Mouse (Mus musculus) c-Kit-positive CD71-positive TER-119-negative erythroid progenitor cells, embryonic 14.5 days (primary cell): ENCODE measurements at regions not wholly inside any gene's neighbourhood (a gene's known extent, or its start where the extent isn't known, plus 50 kb on each side); places are given as distances from the start of the nearest gene placed in this dataset.

Experiments
- DNase-seq: peaks from one replicate; pipeline ENCODE4 v3.0.0-alpha.2; 2013; ENCODE audit warnings: low read depth

DNA sequence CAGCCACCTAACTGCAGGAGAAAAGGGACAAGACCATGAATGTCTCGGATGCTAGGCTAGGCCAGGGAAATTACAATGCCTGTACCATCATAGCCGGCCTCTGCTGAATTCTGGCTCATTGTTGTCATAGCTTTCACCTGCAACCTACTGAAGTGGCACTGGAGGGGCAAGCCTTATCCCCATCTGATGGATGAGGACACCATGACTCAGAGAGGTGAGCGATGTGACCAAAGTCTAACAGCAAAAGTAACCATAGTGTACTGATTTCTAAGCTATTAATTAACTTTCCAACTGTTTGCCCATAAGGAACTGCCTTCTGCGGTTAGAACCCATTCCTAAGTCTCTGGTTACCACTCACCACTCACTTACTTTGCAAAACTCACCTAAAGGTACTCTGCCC, 536.6 kb upstream of the Klf4 start:
- DNase-seq = no peak

DNA sequence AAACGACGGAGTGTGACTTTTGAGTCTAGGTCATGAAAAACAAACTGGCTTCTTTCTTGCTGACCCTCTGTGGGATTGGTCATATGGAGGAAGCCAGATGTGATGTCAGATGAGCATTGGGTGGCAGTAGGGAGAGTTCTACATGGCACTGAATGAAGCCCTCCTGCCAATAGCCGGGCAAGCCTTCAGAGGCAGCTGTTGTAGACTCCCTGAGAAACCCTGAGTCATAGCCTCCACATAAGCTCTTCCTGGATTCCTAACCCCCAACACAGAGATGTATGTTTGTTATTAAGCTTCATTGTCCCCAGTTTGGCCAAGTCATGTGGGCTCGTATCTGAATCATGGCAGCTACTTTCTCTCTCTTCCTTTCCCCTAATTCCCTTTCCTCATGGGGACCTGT, 532.4 kb upstream of the Klf4 start:
- no peak for DNase-seq

DNA sequence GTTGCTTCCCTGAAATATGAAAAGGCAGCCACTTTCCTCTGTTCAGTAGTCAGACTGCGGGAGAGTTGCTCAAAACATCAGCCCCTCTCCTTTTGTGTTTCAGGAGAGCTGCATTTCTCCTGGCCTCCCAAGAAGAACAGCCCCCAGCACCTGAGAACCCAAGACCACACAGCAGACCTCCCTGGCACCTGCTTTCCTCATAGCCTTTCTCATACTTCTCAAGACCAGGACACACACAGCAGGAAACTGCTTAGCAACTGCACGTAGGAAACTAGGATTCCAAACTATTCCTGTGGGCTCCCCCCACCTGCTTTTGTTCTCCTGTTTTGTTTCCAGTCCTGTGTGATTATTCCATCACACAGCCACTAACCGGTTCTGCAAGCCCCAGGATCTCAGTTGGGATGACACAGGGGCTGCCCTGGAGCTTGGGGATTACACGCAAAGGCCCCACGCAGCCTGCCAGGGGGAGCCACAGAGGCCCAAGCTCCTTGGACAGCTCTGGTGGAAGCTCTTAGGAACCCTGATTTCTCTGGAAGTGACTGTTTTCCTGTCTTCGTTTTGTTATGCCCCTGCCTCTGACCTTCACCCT, 519.6 kb upstream of the Klf4 start:
- no peak for DNase-seq

DNA sequence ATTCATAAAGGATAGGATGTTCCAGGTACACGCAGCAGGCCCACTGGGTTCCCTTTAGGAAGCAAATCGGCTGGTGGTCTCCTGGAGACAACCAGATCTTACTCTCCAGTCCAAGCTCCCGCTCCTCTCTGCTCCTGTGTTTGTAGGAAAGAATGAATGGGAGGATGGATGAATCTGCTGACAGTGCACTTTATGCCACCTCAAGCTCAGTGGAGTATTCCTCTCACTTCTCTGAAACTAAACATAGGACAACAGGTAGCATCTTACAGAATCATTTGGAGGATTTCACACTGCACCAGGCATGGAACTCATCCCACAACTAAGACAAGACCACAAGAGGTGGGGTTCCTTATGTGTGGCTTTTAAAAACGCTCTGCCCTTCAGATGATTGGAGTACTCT, 507.1 kb upstream of the Klf4 start:
- DNase-seq = no peak

DNA sequence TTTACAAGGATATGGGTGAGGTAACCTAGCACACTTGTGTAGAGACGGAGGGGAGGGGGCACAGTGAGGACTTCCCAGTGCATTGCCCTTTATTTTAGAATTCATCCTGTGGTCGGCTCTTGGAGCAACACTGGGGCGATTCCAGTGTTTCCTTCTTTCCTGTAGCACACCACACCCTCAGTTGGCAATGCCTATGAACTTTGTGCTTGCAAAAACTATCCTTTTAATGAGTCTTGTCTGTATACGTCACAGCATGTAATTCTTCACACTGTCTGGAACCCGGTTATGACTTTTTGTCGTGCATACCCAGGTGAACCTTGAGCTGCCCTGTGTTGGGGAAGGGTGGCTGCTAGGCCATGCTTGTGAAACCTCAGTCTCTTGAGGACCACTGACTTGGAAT, 504.1 kb upstream of the Klf4 start:
- no peak for DNase-seq

DNA sequence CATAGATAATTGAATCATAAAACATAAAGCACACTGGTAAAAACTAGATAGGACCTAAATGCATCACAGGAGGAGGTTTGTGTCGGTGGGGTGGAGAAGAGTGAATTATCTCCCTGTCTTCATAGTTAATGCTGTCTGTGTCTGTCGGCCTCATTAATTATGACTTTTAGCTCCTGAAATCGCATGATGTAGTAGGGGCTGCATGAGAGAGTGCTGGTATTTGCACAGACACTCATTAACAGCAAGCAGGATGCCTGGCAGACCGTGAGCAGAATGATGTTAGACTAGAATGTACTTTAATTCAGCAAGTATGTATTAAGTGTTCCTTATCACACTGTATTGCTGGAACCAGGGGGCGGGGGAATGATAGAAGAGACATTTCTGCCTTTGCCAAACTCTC, 503.3 kb upstream of the Klf4 start:
- DNase-seq = no peak

DNA sequence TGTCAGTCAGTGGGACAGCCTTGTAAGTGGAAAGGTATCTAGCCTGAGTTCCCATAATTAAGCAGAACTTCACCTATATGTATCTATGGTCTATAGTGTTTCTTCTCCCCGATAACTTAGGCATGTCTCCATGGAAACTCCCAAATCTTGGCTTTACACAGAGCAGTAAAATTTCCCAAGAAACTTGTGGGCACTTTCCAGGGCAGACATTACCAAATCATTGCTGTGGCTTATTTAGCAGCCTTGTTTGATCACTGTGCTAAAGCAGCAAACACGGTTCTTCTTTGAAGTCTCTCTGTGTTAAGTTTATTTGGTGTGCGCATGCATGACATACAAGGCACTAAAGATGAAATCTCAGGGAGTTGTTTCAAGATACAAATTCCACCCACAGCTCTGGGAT, 496.2 kb upstream of the Klf4 start:
- DNase-seq = no peak

DNA sequence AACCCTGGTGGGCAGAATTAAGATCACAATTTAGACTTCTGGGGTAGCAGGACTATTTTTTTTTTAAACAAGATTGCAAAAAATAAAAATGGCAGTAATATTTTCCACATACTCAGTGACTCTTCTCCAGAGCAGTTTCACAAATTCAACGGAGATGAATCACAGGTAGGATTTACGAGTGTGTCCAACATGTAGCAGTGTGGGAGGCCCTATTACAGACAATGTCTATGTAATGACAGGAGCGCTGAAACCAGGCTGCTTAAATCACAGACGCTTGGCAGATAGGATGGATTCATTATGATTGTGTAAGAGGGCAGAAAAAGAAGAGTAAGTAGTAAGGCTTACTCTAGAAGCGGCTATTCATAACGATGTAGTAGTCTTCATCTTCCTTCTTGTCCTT, 495.0 kb upstream of the Klf4 start:
- DNase-seq = no peak

DNA sequence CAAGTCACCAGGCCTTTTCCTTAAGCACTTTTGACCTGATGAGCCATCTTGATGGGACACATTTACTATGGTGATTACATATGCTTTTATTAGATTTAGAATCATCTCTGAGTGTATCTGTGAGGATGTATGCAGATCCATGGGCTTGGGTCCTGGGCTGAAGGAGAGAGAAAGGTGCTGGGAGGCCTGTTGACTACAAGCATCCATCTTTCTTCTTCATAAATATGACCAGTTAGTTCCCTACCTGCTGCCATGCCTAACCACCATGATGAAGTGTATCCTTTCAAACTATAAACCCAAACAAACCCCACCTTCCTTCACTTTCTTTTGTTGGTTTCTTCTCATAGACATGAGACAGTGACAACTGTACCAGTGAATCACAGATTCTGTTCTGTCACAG, 492.2 kb upstream of the Klf4 start:
- no peak for DNase-seq

DNA sequence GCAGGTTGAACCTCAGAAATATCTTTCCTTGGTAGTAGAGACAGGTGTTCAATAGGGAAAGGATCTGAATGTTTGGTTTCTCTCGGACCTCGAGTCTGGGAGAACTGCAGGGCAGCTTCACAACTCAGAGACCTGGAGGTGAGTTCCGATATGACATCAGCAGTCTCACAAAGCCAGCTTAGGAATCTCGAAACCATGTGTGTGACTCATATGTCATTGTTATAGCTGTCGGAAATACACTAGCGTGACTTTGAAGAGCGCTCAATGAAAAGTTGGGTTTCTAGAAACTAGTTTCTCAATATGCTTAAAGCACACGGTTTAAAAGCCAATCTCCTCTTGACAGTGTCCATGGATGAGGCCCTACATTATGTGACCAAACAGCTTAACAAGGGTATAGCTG, 485.9 kb upstream of the Klf4 start:
- DNase-seq = no peak

DNA sequence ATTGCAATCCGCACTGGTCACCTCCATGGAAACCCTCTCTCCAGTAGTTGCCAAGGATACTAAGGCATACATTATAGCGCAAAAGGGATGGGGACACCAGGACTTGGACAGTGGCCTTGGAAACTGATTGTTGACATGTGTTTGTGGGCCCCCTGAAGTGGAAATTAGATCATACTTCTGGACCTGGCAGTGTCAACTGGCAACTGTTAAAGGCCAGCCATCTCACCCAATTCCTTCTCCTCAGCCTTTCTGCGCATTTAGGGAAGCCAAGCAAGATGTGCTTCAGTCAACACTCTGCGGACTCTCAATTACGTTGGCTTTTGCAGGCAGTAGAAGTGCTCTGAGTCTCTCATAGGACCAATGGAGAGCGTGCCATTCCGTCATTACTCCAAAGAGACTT, 483.2 kb upstream of the Klf4 start:
- DNase-seq = no peak

DNA sequence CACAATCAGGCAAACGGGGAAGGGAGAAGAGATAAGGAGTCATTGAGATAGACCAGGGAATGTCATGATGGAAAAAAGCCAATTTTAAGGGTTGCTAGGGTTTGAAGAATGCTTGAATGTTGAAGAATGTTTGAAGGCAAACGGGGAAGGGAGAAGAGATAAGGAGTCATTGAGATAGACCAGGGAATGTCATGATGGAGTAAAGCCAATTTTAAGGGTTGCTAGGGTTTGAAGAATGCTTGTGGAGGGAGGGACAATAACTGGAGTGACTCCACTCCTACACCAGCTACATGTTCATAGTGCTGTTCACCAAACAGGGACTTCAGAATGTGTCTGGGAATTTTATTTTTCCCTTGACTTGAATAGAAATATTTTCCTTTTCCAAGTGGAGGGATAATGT, 476.0 kb upstream of the Klf4 start:
- no peak for DNase-seq

DNA sequence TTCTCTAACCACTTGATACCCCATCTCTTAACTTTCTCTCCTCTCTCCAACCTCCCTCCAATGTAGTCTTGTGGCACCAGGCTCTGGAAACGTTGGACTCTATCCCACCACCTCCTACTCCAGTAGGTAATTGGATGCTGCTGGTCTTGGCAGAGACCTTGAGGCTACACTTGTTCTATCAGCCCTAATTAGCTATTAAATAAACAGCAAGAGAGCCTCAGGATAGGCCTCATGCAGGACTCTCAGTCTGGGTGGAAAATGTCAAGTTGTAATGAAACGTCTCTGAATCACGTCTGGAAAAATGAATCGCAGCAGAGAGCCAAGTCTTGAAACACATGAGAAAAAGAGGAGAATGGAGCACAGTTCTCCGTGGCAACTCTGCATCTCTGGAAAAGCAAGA, 472.0 kb upstream of the Klf4 start:
- DNase-seq = no peak

DNA sequence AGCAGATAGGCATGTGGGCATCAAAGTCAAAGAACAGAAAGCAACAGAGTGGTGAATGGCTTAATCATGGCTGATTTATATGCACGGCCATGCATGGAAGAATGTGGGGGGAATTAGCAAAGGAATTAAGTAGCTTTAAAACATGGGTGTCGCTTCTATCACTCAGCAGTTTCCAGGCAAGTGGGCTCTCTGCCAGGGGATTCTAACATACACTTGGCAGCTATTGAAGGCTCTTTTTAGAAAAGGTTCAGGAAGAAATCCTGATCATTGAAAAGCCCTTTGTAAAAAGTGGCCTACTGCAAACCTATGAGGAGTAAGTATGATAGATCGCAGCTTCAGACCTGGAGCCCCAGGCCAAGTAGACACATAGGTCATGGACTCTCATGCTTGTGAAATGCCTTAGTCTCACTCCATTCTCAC, 469.1 kb upstream of the Klf4 start:
- DNase-seq = no peak

DNA sequence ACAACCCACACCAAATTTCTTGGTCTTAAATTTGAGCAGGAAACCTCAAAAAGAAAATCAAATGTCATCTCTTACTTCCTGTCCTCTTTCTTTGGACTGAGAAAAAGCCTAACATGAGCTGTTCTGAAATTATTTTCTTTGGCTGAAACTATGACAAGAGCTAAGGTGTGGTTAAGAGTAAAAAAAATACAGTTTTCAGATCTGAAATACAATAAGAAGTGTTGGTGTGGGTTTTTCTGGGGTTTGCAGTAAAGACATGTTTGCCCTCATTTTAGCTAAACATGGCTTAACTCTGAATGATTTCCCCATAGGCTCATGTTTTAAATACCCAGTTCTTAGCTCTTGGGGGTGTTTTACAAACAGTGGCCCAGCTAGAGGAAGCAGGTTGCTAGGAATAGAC, 451.8 kb upstream of the Klf4 start:
- no peak for DNase-seq

DNA sequence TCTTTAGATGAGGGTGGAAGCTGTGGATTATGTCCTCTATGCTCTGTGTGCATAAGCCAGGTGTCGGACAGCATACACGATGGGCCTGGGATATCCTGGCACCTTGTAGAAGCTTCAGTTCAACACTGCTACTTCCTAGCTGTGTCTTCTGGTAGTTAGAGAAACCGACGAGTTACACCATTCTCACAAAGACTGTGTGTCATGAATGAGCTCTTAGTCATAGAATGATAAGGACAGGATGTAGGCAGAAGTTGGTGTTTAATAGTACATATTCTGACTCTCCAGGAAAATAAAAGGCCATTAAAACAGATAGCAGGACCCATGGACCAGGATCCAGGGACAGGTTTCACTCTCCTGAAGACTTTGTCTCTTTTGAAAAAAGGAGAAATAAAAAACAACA, 446.3 kb upstream of the Klf4 start:
- DNase-seq = no peak

DNA sequence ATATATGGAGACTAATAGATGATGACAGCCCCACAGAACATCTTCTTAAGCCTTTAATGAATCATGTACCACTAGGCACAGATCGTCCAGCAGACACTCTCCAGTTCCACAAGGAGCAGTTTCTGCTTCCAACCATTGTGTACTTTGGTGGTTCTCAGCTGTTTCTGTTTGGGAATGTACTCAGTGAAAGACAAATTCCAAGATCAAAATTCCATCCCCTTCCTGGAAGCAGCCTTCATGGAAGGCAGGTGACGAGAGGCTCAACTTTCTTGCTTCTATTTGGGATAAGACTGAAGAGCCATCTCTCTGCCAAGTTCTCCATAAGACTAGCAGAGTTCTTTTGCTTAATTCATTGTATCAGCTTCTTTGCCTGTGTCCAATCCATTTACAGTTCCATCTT, 444.0 kb upstream of the Klf4 start:
- no peak for DNase-seq

DNA sequence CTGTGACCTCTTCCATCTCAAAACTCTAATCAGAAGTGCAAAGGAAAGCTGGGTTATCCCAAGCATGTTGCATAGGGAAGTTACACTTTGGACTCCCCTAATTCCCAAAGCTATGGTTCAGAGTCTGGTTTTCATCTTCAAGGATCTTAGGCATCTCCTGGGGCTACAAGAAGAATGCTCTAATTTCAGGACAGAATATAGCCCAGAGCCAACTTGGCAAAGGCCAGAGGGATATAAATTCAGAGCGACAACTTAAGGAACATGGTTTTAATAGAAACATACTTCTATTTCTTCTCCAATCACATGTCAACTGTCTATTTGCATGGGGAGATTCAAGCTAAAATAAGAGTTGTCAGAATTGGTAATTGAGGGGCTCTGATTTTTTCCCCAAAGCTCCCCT, 441.4 kb upstream of the Klf4 start:
- DNase-seq = no peak

DNA sequence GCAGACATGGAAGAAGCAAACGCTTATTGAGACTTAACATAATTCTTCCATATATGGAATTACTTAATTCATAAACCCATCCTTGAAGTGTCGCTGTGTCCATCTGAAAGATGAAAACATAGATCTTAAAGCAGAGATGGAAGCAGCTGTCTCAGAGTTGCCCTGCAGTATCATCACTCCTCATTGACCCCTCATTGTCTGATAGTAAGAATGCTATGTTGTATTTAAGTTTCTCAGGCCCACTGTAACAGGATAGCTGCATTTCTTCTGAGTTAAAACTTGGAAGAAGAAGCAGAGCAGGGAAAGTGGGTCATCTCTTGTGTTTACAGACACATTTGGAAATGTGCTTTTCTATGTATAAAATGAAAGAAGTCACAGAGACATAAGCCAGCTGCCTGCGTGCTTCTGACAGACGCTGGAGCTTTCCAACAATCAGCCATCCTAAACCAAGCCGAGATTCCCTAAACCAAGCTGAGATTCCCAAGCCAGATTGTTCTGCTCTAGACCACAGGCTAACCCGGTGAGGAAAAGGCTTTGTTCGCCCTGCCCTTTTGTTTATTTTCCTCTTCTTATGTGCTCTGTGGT, 440.1 kb upstream of the Klf4 start:
- no peak for DNase-seq

DNA sequence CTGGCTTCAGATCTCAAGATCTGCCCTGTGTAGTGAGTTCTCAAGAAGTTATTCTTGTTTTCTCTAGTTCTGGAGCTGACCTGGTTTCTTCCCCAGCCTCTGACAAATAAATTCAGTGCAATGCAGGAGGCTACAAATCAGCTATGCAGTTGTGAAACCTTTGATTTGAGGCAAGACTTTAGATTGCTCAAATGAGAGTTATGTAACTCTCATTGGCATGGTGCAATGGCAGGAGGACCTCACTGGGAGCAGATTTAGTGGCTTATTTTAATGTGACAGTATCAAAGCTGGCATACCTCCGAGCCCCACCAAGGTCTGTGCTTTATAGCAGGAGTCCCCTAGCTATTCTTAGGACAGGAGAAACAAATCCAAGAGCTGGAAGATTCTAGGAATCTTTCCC, 427.8 kb upstream of the Klf4 start:
- DNase-seq = no peak

DNA sequence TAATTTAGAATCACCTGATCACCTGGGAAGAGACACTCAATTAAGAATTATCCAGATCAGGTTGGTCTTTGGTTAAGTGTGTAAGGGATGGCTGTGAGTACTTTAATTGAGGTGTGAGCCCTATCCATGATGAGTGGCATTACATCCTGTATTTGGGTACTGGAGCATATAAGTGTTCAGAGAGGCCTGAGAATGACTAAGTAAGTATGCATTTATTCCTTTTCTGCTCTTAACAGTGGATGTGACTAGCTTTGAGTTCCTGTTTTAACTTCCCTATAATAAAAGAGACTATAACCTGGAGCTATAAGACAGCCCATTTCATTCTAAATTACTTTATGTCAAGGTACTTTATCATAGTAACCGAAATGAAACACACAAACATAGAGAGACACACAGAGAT, 421.4 kb upstream of the Klf4 start:
- DNase-seq = no peak

DNA sequence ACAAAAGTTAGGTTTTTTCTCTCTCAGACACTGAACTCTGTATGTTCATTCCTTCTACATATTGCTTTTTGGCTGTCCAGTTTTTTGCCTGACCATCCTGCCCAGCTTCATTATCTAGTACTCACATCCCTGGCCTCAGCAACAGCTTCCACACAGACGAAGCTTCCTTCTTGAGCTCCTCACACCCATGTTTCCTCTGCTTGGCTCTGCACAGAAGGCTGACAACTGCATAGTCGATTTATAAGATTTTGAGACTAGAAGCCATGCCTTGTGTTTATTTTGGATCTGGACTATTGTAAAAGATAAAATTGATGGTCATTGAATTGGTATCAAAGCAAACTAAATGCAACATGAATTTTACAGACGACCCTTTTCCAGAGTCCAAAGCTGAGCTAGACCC, 420.0 kb upstream of the Klf4 start:
- DNase-seq = no peak

DNA sequence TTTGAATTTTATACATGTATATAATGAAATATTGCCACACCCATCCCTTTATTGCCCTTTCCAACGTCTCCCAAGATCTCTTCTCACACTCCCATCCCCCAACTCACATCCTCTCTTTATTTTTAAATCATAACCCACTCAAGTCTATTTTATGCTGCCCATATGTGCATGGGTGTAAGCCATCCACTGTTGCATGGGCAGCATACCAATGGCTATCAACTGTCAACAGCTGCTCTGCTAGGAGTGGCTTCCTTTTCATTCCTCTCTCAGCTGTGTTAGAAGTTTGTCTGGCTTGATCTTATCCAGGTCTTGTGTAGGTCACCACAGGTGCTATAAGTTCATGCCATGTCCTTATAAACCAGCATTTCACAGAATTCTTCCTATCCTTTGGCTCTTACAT, 409.2 kb upstream of the Klf4 start:
- DNase-seq = no peak

DNA sequence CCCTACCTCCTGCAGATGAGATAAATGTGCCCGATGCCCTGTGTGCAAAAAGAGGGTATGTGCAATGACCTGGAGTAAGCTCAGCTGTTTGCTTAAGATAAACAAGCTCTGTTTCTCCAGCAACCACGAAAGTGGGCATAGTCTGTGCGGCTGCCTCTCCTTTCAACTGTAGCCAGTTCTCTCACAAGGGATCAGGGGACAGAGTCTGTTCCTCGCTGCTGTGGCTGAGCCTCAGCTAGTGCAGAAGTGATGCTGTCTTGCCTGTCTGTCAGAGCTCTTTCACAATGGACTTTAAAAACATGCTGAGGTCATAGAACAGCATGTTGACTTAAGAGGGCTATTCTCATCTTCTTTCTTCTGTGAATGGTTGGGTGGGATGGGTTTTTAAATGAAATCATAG, 406.1 kb upstream of the Klf4 start:
- no peak for DNase-seq

DNA sequence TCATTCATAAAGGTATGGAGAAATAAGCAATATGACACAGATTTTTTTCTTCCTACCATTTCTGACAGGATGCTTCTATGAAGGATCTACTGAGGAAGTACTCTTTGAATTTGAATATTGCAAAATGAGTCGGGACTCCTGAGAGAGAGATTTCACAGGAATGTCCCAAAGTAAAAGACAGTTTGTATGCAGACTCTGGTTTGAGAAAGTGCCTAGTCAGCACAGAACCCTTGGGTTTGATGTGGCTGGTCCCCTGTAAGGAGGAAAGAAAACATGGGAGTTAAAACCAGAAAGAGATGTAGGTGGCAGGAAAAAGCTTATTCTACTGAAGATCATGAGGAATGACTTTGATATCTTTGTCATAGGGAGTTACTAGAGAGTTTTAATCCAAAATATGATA, 405.6 kb upstream of the Klf4 start:
- DNase-seq = no peak
